Mouse (Mus musculus) forebrain, embryonic 14.5 days (tissue): ENCODE measurements around the gene Mad1l1. TPM values are rescaled to one million over a fixed set of nuclear protein-coding genes. Genes with fewer than 3 reads are reported as not detected.
A peak's percentile ranks its signal among the peaks of the same experiment; 100 is the strongest.

Experiments used
- ATAC-seq: fragments of 200-750 bp; cut with Nextera tagmentation; 2 replicates; pipeline ENCODE4 v1.8.0; 2017; ENCODE audit warnings: mild to moderate bottlenecking, moderate library complexity
- DNase-seq: peaks from one replicate; pipeline ENCODE4 v3.0.0-alpha.2; 2015; ENCODE audit warnings: low spot score
- H3K27ac ChIP-seq: fragments of 300-500 bp; sonication (generic); 2 replicates; pipeline ENCODE4 v1.5.1; 2014; ENCODE audit warnings: low read depth, mild to moderate bottlenecking, control low read depth, low read length, moderate library complexity
- H3K27me3 ChIP-seq: fragments of 300-500 bp; sonication (generic); replicated peaks from 2 replicates; pipeline ENCODE4 v1.6.1; 2014; ENCODE audit warnings: low read length, control low read depth, mixed read lengths; ENCODE audit not compliant: control insufficient read depth, insufficient read depth
- H3K36me3 ChIP-seq: fragments of 300-500 bp; sonication (generic); 2 replicates; pipeline ENCODE4 v1.6.1; 2014; ENCODE audit warnings: low read length, control low read depth; ENCODE audit not compliant: control insufficient read depth, insufficient read depth
- H3K4me1 ChIP-seq: fragments of 300-500 bp; sonication (generic); 2 replicates; pipeline ENCODE4 v1.6.1; 2014; ENCODE audit warnings: antibody characterized with exemption, low read length, control low read depth; ENCODE audit not compliant: control insufficient read depth, insufficient read depth
- H3K4me2 ChIP-seq: fragments of 300-500 bp; sonication (generic); 2 replicates; pipeline ENCODE4 v1.6.1; 2014; ENCODE audit warnings: mild to moderate bottlenecking, control low read depth, low read length
- H3K4me3 ChIP-seq: fragments of 300-500 bp; sonication (generic); 2 replicates; pipeline ENCODE4 v1.5.1; 2014; ENCODE audit warnings: low read depth, low read length, control low read depth
- H3K9ac ChIP-seq: fragments of 300-500 bp; sonication (generic); 2 replicates; pipeline ENCODE4 v1.6.1; 2014; ENCODE audit warnings: mild to moderate bottlenecking, low read length, control low read depth, moderate library complexity
- H3K9me3 ChIP-seq: fragments of 300-500 bp; sonication (generic); replicated peaks from 2 replicates; pipeline ENCODE4 v1.6.1; 2016; ENCODE audit warnings: low read length, control low read depth, mixed read lengths; ENCODE audit not compliant: control insufficient read depth
- WGBS: fragments of 180-500 bp; shearing (Covaris S2); extraction: QIAGEN DNeasy Blood & Tissue Kit; methylation state at CpG from one replicate; pipeline ENCODE4 v1.1.7; 2014; 5-methylcytosine and 5-hydroxymethylcytosine counted together
- polyA plus RNA-seq: library from polyadenylated mRNA; unstranded; fragments of >200 nt; fragmentation: Nextera tagmentation; extraction: Ambion mirVana; gene quantifications from 2 replicates; pipeline ENCODE4 v1.2.1, GENCODE M21; 2014

Mad1l1 gene
- polyA plus RNA-seq, 1 experiment from 2014 or later = 29.2 TPM

DNA sequence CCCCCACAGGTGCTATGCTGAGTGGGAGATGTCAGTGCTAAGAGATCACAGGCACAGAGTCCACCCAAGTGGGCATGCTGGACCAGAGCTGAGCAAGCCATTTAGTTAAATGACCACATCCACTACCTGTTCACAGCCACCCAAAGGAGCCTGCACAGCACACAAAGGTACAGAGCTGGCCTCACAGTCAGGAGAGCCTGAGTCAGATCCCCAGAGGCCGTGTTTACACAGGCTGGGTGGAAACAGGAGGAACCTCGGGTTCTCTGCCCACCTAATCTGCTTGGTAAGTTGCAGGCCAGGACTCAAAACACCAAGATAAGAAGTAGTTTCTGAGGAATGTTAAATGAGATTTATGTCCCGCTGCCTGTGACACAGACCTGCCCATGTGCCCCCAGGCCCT lies 211.3 kb downstream of the Mad1l1 start:
- Histone ChIP-seq H3K4me2 (no peak overlapping the region), H3K4me1 (peaks cover 5% of the 10 kb centered on the region; the same call in 1 of the 2 replicates), H3K27ac (no peak overlapping the region), H3K9ac (no peak overlapping the region), H3K27me3 (no peaks in the 10 kb centered on the region), H3K4me3 (no peak overlapping the region), H3K9me3 (no peaks in the 10 kb centered on the region), H3K36me3 (no peaks in the 10 kb centered on the region; the same call in 1 of the 2 replicates)
- ATAC-seq (no peak), DNase-seq (no peak)
- 86% methylated on average over 3 of the region's 3 CpGs for whole genome bisulfite sequencing

DNA sequence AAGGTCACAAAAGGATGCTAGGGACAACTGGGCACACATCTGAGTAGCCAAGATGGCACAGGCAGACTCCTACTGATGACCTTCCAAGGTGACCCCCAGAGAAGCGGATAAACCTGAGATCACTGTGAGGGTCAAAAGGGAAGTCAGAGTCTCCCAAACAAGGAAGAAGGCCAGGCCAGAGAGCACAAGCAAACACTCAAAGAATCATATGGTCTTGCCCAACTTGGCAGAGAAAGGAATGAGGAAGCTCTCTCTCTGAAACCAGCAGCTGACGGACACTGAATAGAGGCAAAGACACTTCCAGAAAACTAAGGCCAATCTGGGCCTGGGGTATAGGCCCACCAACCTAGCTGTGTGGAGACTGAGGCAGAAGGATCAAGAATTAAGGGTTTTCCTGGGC lies 213.4 kb downstream of the Mad1l1 start:
- Histone ChIP-seq H3K4me3 (no peak overlapping the region), H3K4me1 (no peaks in the 10 kb centered on the region), H3K9ac (no peak overlapping the region), H3K36me3 (no peaks in the 10 kb centered on the region; the same call in 1 of the 2 replicates), H3K27ac (no peak overlapping the region), H3K27me3 (no peaks in the 10 kb centered on the region), H3K9me3 (no peaks in the 10 kb centered on the region), H3K4me2 (no peak overlapping the region)
- ATAC-seq (no peak), DNase-seq (no peak)
- 89% methylated on average over 2 of the region's 2 CpGs for WGBS

DNA sequence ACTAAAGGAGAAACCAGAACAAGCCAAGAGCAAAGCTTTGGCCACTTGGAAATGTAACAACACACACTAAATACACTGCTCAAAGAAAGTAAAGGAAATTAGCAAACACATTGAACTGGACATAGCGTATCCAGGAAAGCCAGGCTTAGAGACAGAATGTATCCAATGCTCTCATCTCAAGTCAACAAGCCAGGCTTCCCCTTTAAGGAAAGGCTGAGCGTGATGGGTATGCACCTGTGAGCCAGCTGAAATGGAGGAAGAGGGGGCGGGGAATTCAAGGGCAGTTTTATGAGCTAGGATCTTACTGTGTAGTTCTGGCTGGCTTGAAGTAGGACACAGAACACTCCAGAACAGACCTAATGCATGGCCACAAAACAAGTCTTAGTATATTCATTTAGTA lies 215.3 kb downstream of the Mad1l1 start:
- ATAC-seq = no peak
- H3K27me3 ChIP-seq = no peaks in the 10 kb centered on the region
- H3K27ac ChIP-seq = no peak overlapping the region
- H3K9ac ChIP-seq = no peak overlapping the region
- no peak for DNase-seq
- no peaks in the 10 kb centered on the region; the same call in 1 of the 2 replicates for H3K36me3 ChIP-seq
- H3K9me3 ChIP-seq = no peaks in the 10 kb centered on the region
- H3K4me2 ChIP-seq = no peak overlapping the region
- 92% methylated on average over 3 of the region's 3 CpGs for WGBS
- H3K4me3 ChIP-seq = no peak overlapping the region
- peaks cover 6% of the 10 kb centered on the region; the same call in 1 of the 2 replicates for H3K4me1 ChIP-seq

DNA sequence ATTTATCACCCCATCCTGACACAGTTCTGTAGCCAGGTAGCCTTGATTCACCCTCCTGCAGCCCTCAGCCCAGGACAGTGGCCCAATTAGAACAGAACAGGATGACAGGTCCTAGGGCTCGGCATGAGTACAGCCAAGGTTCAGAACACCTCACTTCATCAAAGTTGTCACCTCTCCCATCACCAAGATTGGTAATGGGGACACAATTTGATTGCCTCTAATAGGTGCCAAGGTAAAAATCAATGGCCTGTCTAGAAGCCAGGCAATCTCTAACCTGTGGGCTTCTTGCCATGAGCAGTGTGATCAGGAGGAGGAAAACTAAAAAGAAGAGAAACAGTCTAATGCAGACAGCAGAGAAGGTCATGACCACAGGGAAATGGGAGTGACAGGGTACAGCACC lies 216.5 kb downstream of the Mad1l1 start:
- ATAC-seq = no peak
- Histone ChIP-seq H3K9me3 (no peaks in the 10 kb centered on the region), H3K4me2 (no peak overlapping the region), H3K27me3 (no peaks in the 10 kb centered on the region), H3K9ac (no peak overlapping the region), H3K27ac (no peak overlapping the region), H3K4me1 (peaks cover 9% of the 10 kb centered on the region; the same call in 1 of the 2 replicates), H3K4me3 (no peak overlapping the region), H3K36me3 (no peaks in the 10 kb centered on the region)
- no peak for DNase-seq
- 88% methylated on average over 1 of the region's 1 CpGs for WGBS

DNA sequence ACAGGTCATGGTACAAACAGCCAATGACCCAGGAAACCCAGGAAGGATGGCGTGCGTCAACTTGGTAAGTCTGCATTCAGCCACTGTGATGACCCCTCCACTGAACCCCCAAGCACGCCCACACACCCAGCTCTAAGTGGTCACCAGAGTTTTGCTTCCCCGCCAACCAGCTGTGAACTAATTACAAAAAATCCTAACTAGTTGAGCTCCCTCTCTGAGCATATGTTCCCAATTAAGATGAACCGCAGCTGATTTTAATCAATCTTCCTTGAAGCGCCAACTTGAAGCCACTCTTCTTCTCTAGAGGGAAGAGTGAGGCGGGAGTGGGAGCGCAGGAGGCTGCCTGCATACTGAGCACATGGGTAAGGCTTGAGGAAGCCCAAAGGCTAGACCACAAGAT lies 218.6 kb downstream of the Mad1l1 start:
- Histone ChIP-seq H3K4me3 (no peak overlapping the region), H3K27ac (no peak overlapping the region), H3K9me3 (no peaks in the 10 kb centered on the region), H3K4me1 (peaks cover 9% of the 10 kb centered on the region; the same call in 1 of the 2 replicates), H3K4me2 (no peak overlapping the region), H3K36me3 (no peaks in the 10 kb centered on the region), H3K9ac (no peak overlapping the region), H3K27me3 (no peaks in the 10 kb centered on the region)
- DNase-seq = no peak
- ATAC-seq = no peak
- 76% methylated on average over 8 of the region's 8 CpGs for WGBS

DNA sequence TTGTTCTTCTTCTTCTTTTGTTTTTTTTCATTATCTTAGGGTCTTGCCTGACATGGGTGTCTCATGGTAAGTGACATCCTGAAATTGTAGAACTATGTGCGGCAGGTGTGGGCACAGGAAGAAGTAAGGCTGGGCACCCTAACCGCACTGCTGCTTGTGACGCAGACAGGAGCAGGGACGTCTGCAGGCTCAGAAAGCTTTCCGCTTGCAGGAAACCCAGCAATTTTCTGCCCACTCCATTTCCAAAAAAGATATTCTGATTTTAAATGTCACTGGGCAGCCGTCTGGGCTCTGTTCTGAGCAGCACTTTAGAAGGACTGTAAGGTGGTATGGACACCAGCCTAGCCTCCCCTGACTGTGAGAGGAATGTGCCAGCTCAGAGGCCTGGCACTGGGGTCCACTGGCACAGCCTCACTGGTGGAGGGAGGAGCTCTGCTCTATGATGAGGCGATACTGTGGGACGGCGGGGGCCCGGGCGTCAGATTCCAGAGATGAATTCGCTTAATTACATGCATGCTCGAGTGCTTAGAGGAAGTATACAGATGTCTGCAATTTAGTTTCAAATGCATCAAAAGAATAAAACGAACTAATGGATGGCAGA lies 219.8 kb downstream of the Mad1l1 start:
- Histone ChIP-seq H3K9ac (no peak overlapping the region), H3K4me3 (no peak overlapping the region), H3K9me3 (no peaks in the 10 kb centered on the region), H3K36me3 (no peaks in the 10 kb centered on the region), H3K27ac (peak overlapping the region; percentile 9; the same call in 1 of the 2 replicates), H3K27me3 (no peaks in the 10 kb centered on the region), H3K4me1 (peaks cover 9% of the 10 kb centered on the region; the same call in 1 of the 2 replicates), H3K4me2 (no peak overlapping the region)
- DNase-seq (peak; percentile 48), ATAC-seq (peak; percentile 62; the same call in 1 of the 2 replicates)
- WGBS = 57% methylated on average over 14 of the region's 14 CpGs

DNA sequence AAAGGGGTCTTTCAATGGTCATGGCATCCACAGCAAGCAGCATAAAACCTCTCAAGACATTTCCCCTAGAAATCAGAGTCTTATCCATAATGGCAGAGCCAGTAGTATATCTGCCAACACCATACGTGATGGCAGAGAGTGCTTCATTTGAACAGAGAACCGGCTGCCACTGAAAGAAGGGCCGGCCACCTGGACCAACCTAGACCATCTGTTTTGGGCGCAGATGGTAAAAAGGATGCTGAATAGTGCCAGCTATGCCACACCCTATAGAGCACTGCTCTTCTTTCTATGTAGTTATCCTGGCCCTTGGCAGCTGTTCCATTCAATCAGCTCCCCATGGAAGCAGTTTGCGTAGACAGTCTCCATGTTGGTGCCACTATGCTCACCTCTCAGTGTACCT lies 222.6 kb downstream of the Mad1l1 start:
- H3K36me3 ChIP-seq = no peaks in the 10 kb centered on the region
- 67% methylated on average over 5 of the region's 5 CpGs for WGBS
- ATAC-seq (peak; percentile 28; the same call in 1 of the 2 replicates), DNase-seq (peak; percentile 73)
- no peak overlapping the region for H3K4me2 ChIP-seq
- no peak overlapping the region for H3K9ac ChIP-seq
- no peak overlapping the region for H3K4me3 ChIP-seq
- H3K27ac ChIP-seq = no peak overlapping the region
- no peaks in the 10 kb centered on the region for H3K9me3 ChIP-seq
- H3K27me3 ChIP-seq = no peaks in the 10 kb centered on the region
- H3K4me1 ChIP-seq = peaks cover 23% of the 10 kb centered on the region

DNA sequence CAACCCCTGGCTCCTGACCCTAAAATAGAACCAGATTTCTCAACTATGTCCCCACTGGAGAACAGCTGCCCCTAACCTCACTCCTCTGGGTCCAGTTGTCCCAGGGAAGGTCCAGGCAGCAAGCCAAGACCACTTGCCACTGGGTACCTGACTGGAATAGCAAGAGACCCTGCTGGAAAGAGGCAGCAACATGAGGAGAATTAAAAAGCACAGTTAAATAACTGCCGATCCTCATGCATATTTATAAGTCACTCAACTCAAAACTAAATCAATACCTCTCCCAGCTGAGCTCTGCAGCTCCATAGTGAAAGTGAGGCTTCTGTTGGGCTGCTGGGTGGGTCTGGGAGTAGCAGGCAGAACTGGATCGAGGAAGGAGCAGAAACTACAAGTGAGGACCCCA lies 226.1 kb downstream of the Mad1l1 start:
- Histone ChIP-seq H3K27ac (peak overlapping the region; percentile 78), H3K36me3 (no peaks in the 10 kb centered on the region), H3K9ac (no peak overlapping the region), H3K4me2 (peak overlapping the region; percentile 10; the same call in 1 of the 2 replicates), H3K4me1 (peaks cover 38% of the 10 kb centered on the region), H3K9me3 (no peaks in the 10 kb centered on the region), H3K27me3 (no peaks in the 10 kb centered on the region), H3K4me3 (no peak overlapping the region)
- 6% methylated on average over 2 of the region's 2 CpGs for WGBS
- DNase-seq = peak; percentile 94
- ATAC-seq = peak; percentile 77

DNA sequence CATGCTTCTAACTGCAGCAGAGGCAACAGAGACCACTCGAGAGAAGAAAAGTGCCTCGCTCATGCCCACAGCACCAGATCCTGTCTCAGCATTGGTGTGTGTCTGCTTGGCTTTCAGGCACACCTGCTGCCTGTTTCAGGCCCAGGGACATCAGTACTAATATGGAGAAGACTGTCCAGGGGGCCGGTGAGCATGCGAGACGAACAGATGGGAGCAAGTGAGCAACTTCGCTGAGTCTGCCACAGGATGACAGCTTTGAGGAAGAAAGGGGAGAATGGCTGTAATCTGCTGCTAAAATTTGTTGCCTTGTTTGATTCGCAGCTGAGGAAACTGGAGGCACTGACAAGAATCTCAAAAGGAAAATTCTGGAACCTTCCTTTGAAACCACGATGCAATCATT lies 227.9 kb downstream of the Mad1l1 start:
- H3K9me3 ChIP-seq = no peaks in the 10 kb centered on the region
- H3K27me3 ChIP-seq = no peaks in the 10 kb centered on the region
- 60% methylated on average over 8 of the region's 8 CpGs for WGBS
- H3K27ac ChIP-seq = peak overlapping the region; percentile 67
- no peak overlapping the region for H3K4me3 ChIP-seq
- ATAC-seq = no peak
- H3K4me1 ChIP-seq = peaks cover 38% of the 10 kb centered on the region
- DNase-seq = peak; percentile 67
- H3K36me3 ChIP-seq = peaks cover 3% of the 10 kb centered on the region; the same call in 1 of the 2 replicates
- no peak overlapping the region for H3K4me2 ChIP-seq
- H3K9ac ChIP-seq = no peak overlapping the region
